Mouse (Mus musculus) liver, postnatal 0 days (tissue): ENCODE measurements around the gene Sco2. TPM values are rescaled to one million over a fixed set of nuclear protein-coding genes. Genes with fewer than 3 reads are reported as not detected.

ENCODE experiments used
- ATAC-seq: fragments of 200-750 bp; cut with Nextera tagmentation; 2 replicates; pipeline ENCODE4 v1.8.0; 2017; ENCODE audit warnings: mild to moderate bottlenecking, moderate library complexity
- DNase-seq: peaks from one replicate; pipeline ENCODE4 v3.0.0-alpha.2; 2016
- H3K27ac ChIP-seq: fragments of 300-500 bp; sonication (generic); 2 replicates; pipeline ENCODE4 v1.5.1; 2014; ENCODE audit warnings: antibody characterized with exemption, moderate library complexity, mild to moderate bottlenecking, low read depth
- H3K27me3 ChIP-seq: fragments of 300-500 bp; sonication (generic); 2 replicates; pipeline ENCODE4 v1.6.1; 2014; ENCODE audit warnings: low read length, control low read depth, mixed read lengths; ENCODE audit not compliant: insufficient read depth
- H3K36me3 ChIP-seq: fragments of 300-500 bp; sonication (generic); replicated peaks from 2 replicates; pipeline ENCODE4 v1.6.1; 2014; ENCODE audit warnings: mild to moderate bottlenecking, control low read depth, low read length, moderate library complexity, mixed read lengths; ENCODE audit not compliant: insufficient read depth
- H3K4me1 ChIP-seq: fragments of 300-500 bp; sonication (generic); 2 replicates; pipeline ENCODE4 v1.6.1; 2014; ENCODE audit warnings: antibody characterized with exemption, mild to moderate bottlenecking, control low read depth; ENCODE audit not compliant: insufficient read depth
- H3K4me2 ChIP-seq: fragments of 300-500 bp; sonication (generic); 2 replicates; pipeline ENCODE4 v1.6.1; 2014; ENCODE audit warnings: low read depth, mild to moderate bottlenecking, low read length, moderate library complexity, mixed read lengths
- H3K4me3 ChIP-seq: fragments of 300-500 bp; sonication (generic); 2 replicates; pipeline ENCODE4 v1.5.1; 2014; ENCODE audit warnings: low read depth, low read length
- H3K9ac ChIP-seq: fragments of 300-500 bp; sonication (generic); replicated peaks from 2 replicates; pipeline ENCODE4 v1.6.1; 2014; ENCODE audit warnings: mild to moderate bottlenecking, moderate library complexity
- H3K9me3 ChIP-seq: fragments of 300-500 bp; sonication (generic); 2 replicates; pipeline ENCODE4 v1.6.1; 2016; ENCODE audit warnings: mild to moderate bottlenecking, control low read depth, low read length, mixed read lengths
- CTCF ChIP-seq: sonication (generic); IDR thresholded peaks from 2 replicates; pipeline ENCODE4 v1.5.1; 2016; ENCODE audit warnings: antibody characterized with exemption, low read depth
- EP300 ChIP-seq: IDR thresholded peaks from 2 replicates; pipeline ENCODE4 v1.6.1; 2016; ENCODE audit warnings: antibody characterized with exemption, low read depth, mild to moderate bottlenecking
- WGBS: fragments of 180-500 bp; shearing (Covaris S2); extraction: QIAGEN DNeasy Blood & Tissue Kit; methylation state at CpG from one replicate; pipeline ENCODE4 v1.1.7; 2014; ENCODE audit not compliant: insufficient replicate concordance; 5-methylcytosine and 5-hydroxymethylcytosine counted together
- polyA plus RNA-seq: library from polyadenylated mRNA; unstranded; fragments of >200 nt; fragmentation: Nextera tagmentation; extraction: Ambion mirVana; gene quantifications from 2 replicates; pipeline ENCODE4 v1.2.1, GENCODE M21; 2015

The Sco2 gene
- polyA plus RNA-seq, 1 experiment from 2014 or later = 9.1 TPM

DNA sequence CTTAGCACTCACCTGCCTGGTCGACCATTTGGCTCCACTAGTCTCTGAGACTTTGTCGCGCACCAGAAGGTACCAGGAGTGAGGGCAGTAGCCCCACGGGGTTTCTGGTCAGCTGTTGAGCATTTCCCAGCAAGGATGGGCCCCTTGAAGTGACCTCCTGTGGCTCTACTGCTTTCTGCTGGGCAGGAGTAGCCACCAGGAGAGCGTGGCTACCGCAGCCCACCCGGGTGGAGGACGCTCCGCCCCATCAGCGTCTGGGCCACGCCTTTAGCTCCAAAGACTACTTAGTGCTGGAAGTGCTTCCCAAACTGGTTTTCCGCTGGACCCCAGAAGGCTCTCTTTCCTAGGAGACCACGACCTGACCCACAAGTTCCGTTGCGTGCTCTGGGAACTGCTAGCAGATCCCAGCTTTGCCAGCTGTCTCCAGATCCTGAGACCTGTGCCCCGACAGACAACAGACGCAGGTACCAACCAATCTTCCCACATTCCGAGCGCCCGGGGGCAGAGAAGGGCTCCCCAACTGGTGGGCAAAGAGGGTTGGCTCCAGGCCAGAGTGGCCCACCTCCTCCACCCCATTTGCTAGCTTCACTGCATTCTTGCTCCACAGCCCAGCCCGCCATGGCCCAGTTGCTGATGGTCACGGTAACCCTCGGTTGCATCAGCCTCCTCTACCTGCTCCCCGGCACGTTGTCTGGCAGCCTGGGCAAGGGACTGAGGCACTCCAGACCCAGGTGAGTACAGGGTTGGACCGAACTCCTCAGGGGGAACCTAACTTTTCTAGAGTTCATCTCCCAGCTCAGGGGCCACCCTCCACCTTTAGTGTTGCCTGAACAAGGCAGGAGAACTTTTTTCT lies 50.8 kb downstream of the Sco2 start, which contains the start of gene Adm2:
Gene Adm2 (plus strand): TSS at position 51 of the 853 bp plus-strand sequence.
- Histone ChIP-seq H3K9ac (peak within 1 kb of the TSS; percentile 56), H3K4me3 (peak within 1 kb of the TSS; percentile 46), H3K27me3 (no peaks in the 10 kb centered on the region), H3K9me3 (no peaks in the 10 kb centered on the region), H3K4me1 (peaks cover 6% of the 10 kb centered on the region; the same call in 1 of the 2 replicates), H3K36me3 (no peaks in the 10 kb centered on the region), H3K27ac (no peak within 1 kb of the TSS), H3K4me2 (peak within 1 kb of the TSS; percentile 55)
- DNase-seq (peak; percentile 50), ATAC-seq (peak; percentile 74)
- WGBS = 13% methylated on average over 26 of the region's 26 CpGs
- TF ChIP-seq CTCF = no peak
- no peak for TF ChIP-seq EP300

Other genes with a start within 250 kb of the Sco2 start
- 4.9 and 6.3 TPM in 2 replicates for gene Hdac10, start 245.1 kb downstream of the Sco2 start, polyA plus RNA-seq
- gene Mapk12, start 233.1 kb downstream of the Sco2 start, polyA plus RNA-seq = 2.1 and 2.4 TPM in 2 replicates
- gene Mapk11, start 224.2 kb downstream of the Sco2 start, polyA plus RNA-seq = 0.66 and 0.81 TPM in 2 replicates
- 27.2 and 29.7 TPM in 2 replicates for gene Plxnb2, start 193.1 kb downstream of the Sco2 start, polyA plus RNA-seq
- gene Dennd6b, start 177.3 kb downstream of the Sco2 start, polyA plus RNA-seq = 2.6 and 2.7 TPM in 2 replicates
- 13.9 and 18.1 TPM in 2 replicates for gene Ppp6r2, start 162.3 kb downstream of the Sco2 start, polyA plus RNA-seq
- 16.5 and 17.0 TPM in 2 replicates for gene Sbf1, start 58.5 kb downstream of the Sco2 start, polyA plus RNA-seq
- gene Adm2, start 51.1 kb downstream of the Sco2 start, polyA plus RNA-seq = 1.4 and 3.7 TPM in 2 replicates
- gene Miox, start 39.4 kb downstream of the Sco2 start, polyA plus RNA-seq = 22.9 and 27.0 TPM in 2 replicates
- gene Lmf2, start 18.2 kb downstream of the Sco2 start, polyA plus RNA-seq = 22.1 and 24.0 TPM in 2 replicates
- 59.4 and 59.8 TPM in 2 replicates for gene Ncaph2, start 18.1 kb downstream of the Sco2 start, polyA plus RNA-seq
- 5.8 and 7.7 TPM in 2 replicates for gene Tymp, start 3.2 kb upstream of the Sco2 start, polyA plus RNA-seq
- gene Odf3b, start 5.4 kb upstream of the Sco2 start, polyA plus RNA-seq = 1.8 and 2.0 TPM in 2 replicates
- not detected in 2 replicates for gene Klhdc7b, start 11.1 kb upstream of the Sco2 start, polyA plus RNA-seq
- gene Syce3, start 36.7 kb upstream of the Sco2 start, polyA plus RNA-seq = not detected in 2 replicates
- 10.7 and 12.4 TPM in 2 replicates for gene Cpt1b, start 52.0 kb upstream of the Sco2 start, polyA plus RNA-seq
- 0.64 and 1.5 TPM in 2 replicates for gene C730034F03Rik, start 55.7 kb upstream of the Sco2 start, polyA plus RNA-seq
- gene Gm44502, start 55.9 kb upstream of the Sco2 start, polyA plus RNA-seq = not detected in 2 replicates
- 42.7 and 44.3 TPM in 2 replicates for gene Chkb, start 56.1 kb upstream of the Sco2 start, polyA plus RNA-seq
- gene Mapk8ip2, start 80.1 kb upstream of the Sco2 start, polyA plus RNA-seq = not detected in 2 replicates
- gene Arsa, start 103.6 kb upstream of the Sco2 start, polyA plus RNA-seq = 4.7 and 5.5 TPM in 2 replicates
- gene Shank3, start 125.8 kb upstream of the Sco2 start, polyA plus RNA-seq = 0.27 and 0.81 TPM in 2 replicates
- 0.09 TPM in 1 of 2 replicates, not detected in the other for gene Acr, start 194.5 kb upstream of the Sco2 start, polyA plus RNA-seq
- gene Rabl2, start 218.1 kb upstream of the Sco2 start, polyA plus RNA-seq = 2.8 and 3.2 TPM in 2 replicates